Mouse (Mus musculus): ENCODE measurements around the gene Ercc5. TPM values are rescaled to one million over a fixed set of nuclear protein-coding genes. Genes with fewer than 3 reads are reported as not detected.
A peak's percentile ranks its signal among the peaks of the same experiment; 100 is the strongest.

The Ercc5 gene
- polyA plus RNA-seq, 1 experiment from 2014 or later: 8.7 TPM

DNA sequence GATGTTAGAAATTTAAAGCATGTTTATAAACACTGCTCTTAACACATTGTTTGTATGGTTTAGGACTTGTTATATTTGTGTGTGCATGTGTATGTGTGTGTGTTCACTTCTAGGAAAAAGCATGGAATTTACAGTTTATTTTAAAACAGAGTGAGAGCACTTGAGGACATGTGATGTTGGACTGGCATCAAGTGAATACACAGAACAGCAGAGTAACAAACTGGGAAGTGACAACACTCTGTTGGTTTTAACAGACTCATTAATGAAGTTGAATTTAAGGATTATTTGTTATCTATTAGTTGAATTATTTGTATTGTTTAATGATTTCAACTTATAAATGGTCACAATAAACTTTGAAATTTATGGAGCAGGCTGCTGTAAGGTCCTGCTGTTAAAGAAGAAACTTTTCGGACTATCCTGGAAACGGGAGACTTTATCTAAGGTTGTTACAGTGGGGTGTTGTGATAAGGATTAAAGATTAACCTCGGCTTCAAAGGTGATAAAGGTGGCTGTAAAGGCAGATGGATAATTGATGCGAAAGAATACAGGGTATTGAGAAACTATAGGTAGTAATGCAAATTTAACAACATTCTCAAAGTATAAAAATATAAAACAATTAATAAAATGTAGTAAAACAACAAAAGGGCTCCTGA is 17.5 kb upstream of the Ercc5 start:
- no peak for ATAC-seq
- Histone ChIP-seq H3K36me3 (ENCODE audit: control insufficient read depth, insufficient read depth) (peaks cover 30% of the 10 kb centered on the region), H3K4me1 (replicated peaks; ENCODE audit: control insufficient read depth, insufficient read depth, low read length) (peaks cover 1% of the 10 kb centered on the region; the same call in 1 of the 2 replicates), H3K9ac (ENCODE audit: low read depth, low read length) (no peak overlapping the region), H3K4me2 (replicated peaks; ENCODE audit: low read depth) (no peak overlapping the region), H3K27ac (ENCODE audit: low read depth, low read length) (no peak overlapping the region), H3K4me3 (ENCODE audit: low read depth, low read length) (no peak overlapping the region), H3K9me3 (ENCODE audit: control insufficient read depth) (no peaks in the 10 kb centered on the region), H3K27me3 (replicated peaks; ENCODE audit: control insufficient read depth, insufficient read depth, low read length) (no peaks in the 10 kb centered on the region)
- TF ChIP-seq CTCF (IDR thresholded peaks at IDR 0.05; ENCODE audit: low read depth): no peak
- WGBS: 45% methylated on average over 4 of the region's 4 CpGs

DNA sequence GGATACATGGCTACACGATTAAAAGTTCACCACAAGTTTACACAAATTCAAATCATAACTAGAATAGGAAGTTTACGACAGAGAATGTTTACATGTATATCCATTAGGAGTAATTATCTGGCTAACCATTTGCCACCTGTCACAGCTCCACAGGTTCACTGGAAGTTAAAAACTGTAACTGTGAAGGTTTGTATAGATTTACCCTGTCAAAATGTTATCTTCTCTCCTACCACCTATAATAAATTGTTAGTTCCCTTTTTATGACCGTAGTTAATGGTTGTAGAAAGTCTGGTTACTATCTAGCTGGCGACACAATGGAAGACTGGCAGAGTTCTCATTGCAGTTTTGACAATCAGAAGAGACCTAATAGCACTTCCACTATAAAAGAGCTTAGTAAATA is 7.3 kb upstream of the Ercc5 start:
- H3K4me2 ChIP-seq (replicated peaks; ENCODE audit: low read depth): no peak overlapping the region
- H3K27ac ChIP-seq (ENCODE audit: low read depth, low read length): no peak overlapping the region
- 15% methylated on average over 4 of the region's 4 CpGs for WGBS
- peaks cover 24% of the 10 kb centered on the region for H3K36me3 ChIP-seq (ENCODE audit: control insufficient read depth, insufficient read depth)
- no peaks in the 10 kb centered on the region for H3K4me1 ChIP-seq (replicated peaks; ENCODE audit: control insufficient read depth, insufficient read depth, low read length)
- TF ChIP-seq CTCF (IDR thresholded peaks at IDR 0.05; ENCODE audit: low read depth): no peak
- no peak overlapping the region for H3K4me3 ChIP-seq (ENCODE audit: low read depth, low read length)
- no peak overlapping the region for H3K9ac ChIP-seq (ENCODE audit: low read depth, low read length)
- H3K9me3 ChIP-seq (ENCODE audit: control insufficient read depth): no peaks in the 10 kb centered on the region
- no peaks in the 10 kb centered on the region for H3K27me3 ChIP-seq (replicated peaks; ENCODE audit: control insufficient read depth, insufficient read depth, low read length)
- no peak for ATAC-seq

DNA sequence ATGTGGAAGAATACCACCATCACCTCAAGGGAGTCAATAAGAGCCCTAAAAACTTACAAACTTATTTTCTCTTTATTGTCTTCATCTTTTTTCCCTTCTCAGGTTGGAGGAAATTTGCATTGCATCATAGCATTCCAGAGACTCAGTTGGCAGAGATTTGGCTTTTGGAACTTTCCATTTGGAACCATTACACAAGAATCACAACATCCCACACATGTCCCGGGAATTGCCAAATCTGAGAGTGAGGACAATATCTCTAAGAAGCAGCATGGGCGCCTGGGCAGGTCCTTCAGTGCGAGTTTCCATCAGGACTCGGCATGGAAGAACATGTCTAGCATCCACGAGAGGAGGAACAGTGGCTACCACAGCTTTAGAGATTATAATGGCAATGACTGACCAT is 4.8 kb upstream of the Ercc5 start:
- Histone ChIP-seq H3K4me1 (replicated peaks; ENCODE audit: control insufficient read depth, insufficient read depth, low read length) (no peaks in the 10 kb centered on the region), H3K4me3 (ENCODE audit: low read depth, low read length) (no peak overlapping the region), H3K27me3 (replicated peaks; ENCODE audit: control insufficient read depth, insufficient read depth, low read length) (no peaks in the 10 kb centered on the region), H3K4me2 (replicated peaks; ENCODE audit: low read depth) (no peak overlapping the region), H3K9me3 (ENCODE audit: control insufficient read depth) (no peaks in the 10 kb centered on the region), H3K9ac (ENCODE audit: low read depth, low read length) (no peak overlapping the region), H3K27ac (ENCODE audit: low read depth, low read length) (no peak overlapping the region), H3K36me3 (ENCODE audit: control insufficient read depth, insufficient read depth) (peaks cover 16% of the 10 kb centered on the region)
- 88% methylated on average over 5 of the region's 5 CpGs for WGBS
- no peak for TF ChIP-seq CTCF (IDR thresholded peaks at IDR 0.05; ENCODE audit: low read depth)
- no peak for ATAC-seq

DNA sequence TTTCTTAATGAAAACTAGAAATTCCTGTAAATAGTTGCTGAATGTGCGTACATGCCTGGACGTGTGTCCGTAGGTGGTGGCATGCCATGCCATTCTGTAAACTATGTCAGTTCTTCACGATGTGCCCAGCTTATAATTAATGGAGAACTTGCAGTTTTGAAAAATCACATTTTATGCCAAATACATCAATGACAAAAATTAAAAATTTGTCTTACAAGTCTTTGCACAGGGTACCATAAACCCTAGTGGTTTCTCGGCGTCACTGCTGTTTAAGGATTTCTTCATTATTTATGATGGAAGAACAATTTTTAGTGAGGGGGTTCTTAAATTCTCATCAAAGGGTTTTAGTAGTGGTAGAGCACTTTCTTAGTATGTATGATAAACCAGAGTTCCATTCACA is 1.2 kb downstream of the Ercc5 start:
- peak overlapping the region; percentile 86 for H3K4me3 ChIP-seq (ENCODE audit: low read depth, low read length)

DNA sequence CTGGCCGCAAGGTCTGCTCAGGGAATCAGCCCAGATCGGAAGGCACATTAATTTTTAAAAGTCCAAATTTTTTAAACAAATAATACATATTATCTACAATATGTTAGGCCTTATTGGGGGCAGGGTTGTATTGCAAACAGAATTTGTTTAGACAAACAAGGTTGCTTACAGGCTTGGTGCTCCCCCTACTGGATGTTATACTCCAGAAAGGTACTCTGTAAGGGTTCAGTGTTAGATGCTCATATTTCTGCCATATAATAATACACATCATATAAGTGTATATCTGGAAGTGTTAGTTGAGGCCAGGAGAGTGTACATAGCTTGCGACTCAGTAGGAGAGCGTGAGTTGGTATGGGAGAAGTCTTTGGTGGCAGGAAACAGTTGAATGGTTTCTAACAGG is 7.7 kb downstream of the Ercc5 start:
- Histone ChIP-seq H3K9me3 (ENCODE audit: control insufficient read depth) (no peaks in the 10 kb centered on the region), H3K4me1 (replicated peaks; ENCODE audit: control insufficient read depth, insufficient read depth, low read length) (no peaks in the 10 kb centered on the region), H3K36me3 (ENCODE audit: control insufficient read depth, insufficient read depth) (peaks cover 16% of the 10 kb centered on the region), H3K4me2 (replicated peaks; ENCODE audit: low read depth) (no peak overlapping the region), H3K4me3 (ENCODE audit: low read depth, low read length) (no peak overlapping the region), H3K27me3 (replicated peaks; ENCODE audit: control insufficient read depth, insufficient read depth, low read length) (no peaks in the 10 kb centered on the region), H3K27ac (ENCODE audit: low read depth, low read length) (no peak overlapping the region), H3K9ac (ENCODE audit: low read depth, low read length) (no peak overlapping the region)
- 92% methylated on average over 4 of the region's 4 CpGs for WGBS
- ATAC-seq: no peak
- TF ChIP-seq CTCF (IDR thresholded peaks at IDR 0.05; ENCODE audit: low read depth): peak; percentile 71

More for the DNA sequence above, 1.2 kb downstream of the Ercc5 start:
- ATAC-seq: no peak
- Histone ChIP-seq H3K27ac (ENCODE audit: low read depth, low read length) (no peak overlapping the region), H3K4me1 (replicated peaks; ENCODE audit: control insufficient read depth, insufficient read depth, low read length) (0 out of 2 replicates have a peak, but pooled peaks cover 5% of the 10 kb centered on the region), H3K9me3 (ENCODE audit: control insufficient read depth) (no peaks in the 10 kb centered on the region), H3K36me3 (ENCODE audit: control insufficient read depth, insufficient read depth) (0 out of 2 replicates have a peak, but pooled peaks cover 3% of the 10 kb centered on the region), H3K4me2 (replicated peaks; ENCODE audit: low read depth) (peak overlapping the region; percentile 88), H3K9ac (ENCODE audit: low read depth, low read length) (peak overlapping the region; percentile 80), H3K27me3 (replicated peaks; ENCODE audit: control insufficient read depth, insufficient read depth, low read length) (no peaks in the 10 kb centered on the region)
- TF ChIP-seq CTCF (IDR thresholded peaks at IDR 0.05; ENCODE audit: low read depth): peak; percentile 34; the same call in 1 of the 2 replicates
- 19% methylated on average over 6 of the region's 6 CpGs for WGBS

DNA sequence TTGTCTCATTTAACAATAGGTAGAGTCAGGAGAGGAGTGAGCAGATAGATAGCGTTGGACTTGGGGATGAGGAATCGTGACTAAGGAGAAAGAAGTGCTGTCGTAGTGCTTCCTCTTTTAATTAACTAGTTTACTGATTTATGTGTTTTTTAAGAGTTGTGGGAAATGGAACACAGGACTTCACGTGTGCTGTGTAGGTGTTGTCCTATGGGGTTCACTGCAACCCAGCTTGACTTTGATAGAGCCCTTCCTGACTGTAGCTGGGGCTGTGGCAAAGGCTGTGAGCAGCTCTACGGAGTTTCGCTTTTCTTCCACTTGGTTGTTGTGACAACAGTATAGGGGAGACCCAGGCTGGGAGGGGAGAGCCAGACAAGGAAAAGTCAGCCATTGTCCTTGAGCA is 10.8 kb downstream of the Ercc5 start:
- Histone ChIP-seq H3K4me2 (replicated peaks; ENCODE audit: low read depth) (no peak overlapping the region), H3K9ac (ENCODE audit: low read depth, low read length) (no peak overlapping the region), H3K9me3 (ENCODE audit: control insufficient read depth) (no peaks in the 10 kb centered on the region), H3K27ac (ENCODE audit: low read depth, low read length) (no peak overlapping the region), H3K4me1 (replicated peaks; ENCODE audit: control insufficient read depth, insufficient read depth, low read length) (no peaks in the 10 kb centered on the region), H3K27me3 (replicated peaks; ENCODE audit: control insufficient read depth, insufficient read depth, low read length) (no peaks in the 10 kb centered on the region), H3K36me3 (ENCODE audit: control insufficient read depth, insufficient read depth) (peaks cover 45% of the 10 kb centered on the region), H3K4me3 (ENCODE audit: low read depth, low read length) (no peak overlapping the region)
- no peak for ATAC-seq
- no peak for TF ChIP-seq CTCF (IDR thresholded peaks at IDR 0.05; ENCODE audit: low read depth)
- 94% methylated on average over 6 of the region's 6 CpGs for WGBS

Measured in intestine, postnatal 0 days (tissue).